Mouse (Mus musculus): Measurements from ENCODE around the gene Serpina11.

DNA sequence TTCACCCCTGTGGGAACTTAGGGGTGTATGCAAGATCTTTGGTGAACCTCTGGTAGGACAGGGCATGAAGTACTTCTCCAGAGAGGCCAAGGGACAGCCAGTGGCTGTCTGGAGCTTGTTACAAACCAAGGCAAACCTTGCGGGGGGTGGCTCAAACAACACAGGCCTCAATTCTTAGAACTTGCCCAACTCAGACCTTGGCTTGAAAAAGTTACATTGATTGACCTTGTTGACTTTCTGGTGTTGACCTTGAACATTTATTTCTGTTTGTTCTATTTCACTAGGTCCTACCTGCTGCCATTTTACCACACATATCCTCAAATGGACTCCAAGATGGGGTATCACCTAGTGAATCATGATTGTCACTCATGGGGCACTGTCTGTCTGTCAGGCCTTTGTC lies 28.0 kb downstream of the Serpina11 start:
- TF ChIP-seq CTCF (IDR thresholded peaks at IDR 0.05; ENCODE audit: control insufficient read depth, insufficient read depth, low read length) (no peak), POLR2A (IDR thresholded peaks at IDR 0.05; ENCODE audit: borderline replicate concordance, control insufficient read depth, low read depth, low read length) (no peak)

Data from bone marrow, adult 2 months (tissue).